Mouse (Mus musculus): ENCODE measurements around the gene Klrg2. TPM values are rescaled to one million over a fixed set of nuclear protein-coding genes. Genes with fewer than 3 reads are reported as not detected.

Klrg2 gene
- polyA plus RNA-seq, 1 experiment from 2014 or later: 0.14 TPM

GRCm38 (mm10) chr6:38624439-38624838 lies 12.6 kb downstream of the Klrg2 start:
- Histone ChIP-seq H3K4me2 (no peak overlapping the region), H3K36me3 (peaks cover 18% of the 10 kb centered on the region), H3K27ac (no peak overlapping the region), H3K4me1 (replicated peaks) (no peaks in the 10 kb centered on the region), H3K4me3 (no peak overlapping the region), H3K9ac (no peak overlapping the region), H3K27me3 (no peaks in the 10 kb centered on the region), H3K9me3 (no peaks in the 10 kb centered on the region)
- 80% methylated on average over 1 of the region's 1 CpGs for WGBS
- ATAC-seq (ENCODE audit: low FRiP score): no peak

- ATAC-seq (ENCODE audit: low FRiP score): no peak
- Histone ChIP-seq H3K36me3 (peaks cover 28% of the 10 kb centered on the region), H3K4me2 (no peak overlapping the region), H3K27me3 (no peaks in the 10 kb centered on the region), H3K4me3 (no peak overlapping the region), H3K9ac (no peak overlapping the region), H3K9me3 (no peaks in the 10 kb centered on the region), H3K27ac (no peak overlapping the region), H3K4me1 (replicated peaks) (no peaks in the 10 kb centered on the region)
- WGBS: 89% methylated on average over 2 of the region's 2 CpGs
These were observed 13.6 kb downstream of the Klrg2 start for GRCm38 (mm10) chr6:38623457-38623856.

GRCm38 (mm10) chr6:38622406-38622805 lies 14.6 kb downstream of the Klrg2 start:
- H3K27me3 ChIP-seq: no peaks in the 10 kb centered on the region
- H3K9ac ChIP-seq: no peak overlapping the region
- ATAC-seq (ENCODE audit: low FRiP score): no peak
- H3K4me1 ChIP-seq (replicated peaks): no peaks in the 10 kb centered on the region
- 97% methylated on average over 1 of the region's 1 CpGs for WGBS
- H3K9me3 ChIP-seq: 0 out of 2 replicates have a peak, but pooled peaks cover 7% of the 10 kb centered on the region
- H3K27ac ChIP-seq: no peak overlapping the region
- H3K4me3 ChIP-seq: no peak overlapping the region
- H3K36me3 ChIP-seq: peaks cover 37% of the 10 kb centered on the region
- H3K4me2 ChIP-seq: no peak overlapping the region

- H3K36me3 ChIP-seq: peaks cover 29% of the 10 kb centered on the region
- H3K9ac ChIP-seq: no peak overlapping the region
- H3K4me1 ChIP-seq (replicated peaks): no peaks in the 10 kb centered on the region
- no peaks in the 10 kb centered on the region for H3K27me3 ChIP-seq
- H3K27ac ChIP-seq: no peak overlapping the region
- WGBS: 79% methylated on average over 2 of the region's 2 CpGs
- no peak overlapping the region for H3K4me3 ChIP-seq
- no peaks in the 10 kb centered on the region for H3K9me3 ChIP-seq
- ATAC-seq (ENCODE audit: low FRiP score): no peak
- no peak overlapping the region for H3K4me2 ChIP-seq
These were observed 27.1 kb downstream of the Klrg2 start for GRCm38 (mm10) chr6:38609892-38610291.

- peaks cover 57% of the 10 kb centered on the region for H3K36me3 ChIP-seq
These were observed 39.6 kb downstream of the Klrg2 start for GRCm38 (mm10) chr6:38597481-38597880.

GRCm38 (mm10) chr6:38581711-38582110 lies 55.3 kb downstream of the Klrg2 start:
- peaks cover 32% of the 10 kb centered on the region for H3K36me3 ChIP-seq
- H3K9ac ChIP-seq: no peak overlapping the region
- ATAC-seq (ENCODE audit: low FRiP score): no peak
- no peaks in the 10 kb centered on the region for H3K4me1 ChIP-seq (replicated peaks)
- no peak overlapping the region for H3K4me2 ChIP-seq
- H3K27me3 ChIP-seq: no peaks in the 10 kb centered on the region
- WGBS: 91% methylated on average over 3 of the region's 3 CpGs
- no peaks in the 10 kb centered on the region for H3K9me3 ChIP-seq
- no peak overlapping the region for H3K4me3 ChIP-seq
- no peak overlapping the region for H3K27ac ChIP-seq

More at GRCm38 (mm10) chr6:38597481-38597880, 39.6 kb downstream of the Klrg2 start:
- Histone ChIP-seq H3K9me3 (no peaks in the 10 kb centered on the region), H3K27ac (no peak overlapping the region), H3K4me3 (no peak overlapping the region), H3K9ac (no peak overlapping the region), H3K4me2 (no peak overlapping the region), H3K4me1 (replicated peaks) (no peaks in the 10 kb centered on the region), H3K27me3 (no peaks in the 10 kb centered on the region)
- 91% methylated on average over 4 of the region's 4 CpGs for WGBS
- no peak for ATAC-seq (ENCODE audit: low FRiP score)

GRCm38 (mm10) chr6:38580112-38580857 lies 56.8 kb downstream of the Klrg2 start:
- Histone ChIP-seq H3K4me1 (replicated peaks) (no peaks in the 10 kb centered on the region), H3K27me3 (no peaks in the 10 kb centered on the region), H3K9me3 (no peaks in the 10 kb centered on the region), H3K4me2 (no peak overlapping the region), H3K4me3 (no peak overlapping the region), H3K27ac (no peak overlapping the region), H3K36me3 (peaks cover 24% of the 10 kb centered on the region), H3K9ac (no peak overlapping the region)
- no peak for ATAC-seq (ENCODE audit: low FRiP score)
- 96% methylated on average over 3 of the region's 3 CpGs for WGBS

GRCm38 (mm10) chr6:38576096-38576495 lies 60.9 kb downstream of the Klrg2 start:
- Histone ChIP-seq H3K9me3 (no peaks in the 10 kb centered on the region), H3K9ac (no peak overlapping the region), H3K36me3 (peaks cover 32% of the 10 kb centered on the region), H3K4me1 (replicated peaks) (no peaks in the 10 kb centered on the region), H3K27me3 (no peaks in the 10 kb centered on the region), H3K4me3 (no peak overlapping the region), H3K27ac (no peak overlapping the region), H3K4me2 (no peak overlapping the region)
- no peak for ATAC-seq (ENCODE audit: low FRiP score)
- 89% methylated on average over 2 of the region's 2 CpGs for WGBS

Other genes with a start within 250 kb of the Klrg2 start
- 25.6 and 27.8 TPM in 2 replicates for gene Ubn2, start 203.3 kb downstream of the Klrg2 start, polyA plus RNA-seq (2015; fragmentation: Nextera tagmentation; extraction: Ambion mirVana)
- 161 and 163 TPM in 2 replicates for gene Fmc1, start 103.7 kb downstream of the Klrg2 start, polyA plus RNA-seq (2015; fragmentation: Nextera tagmentation; extraction: Ambion mirVana)
- gene Luc7l2, start 85.9 kb downstream of the Klrg2 start, polyA plus RNA-seq (2015; fragmentation: Nextera tagmentation; extraction: Ambion mirVana): 42.4 and 47.3 TPM in 2 replicates
- gene Clec2l, start 25.8 kb upstream of the Klrg2 start, polyA plus RNA-seq (2015; fragmentation: Nextera tagmentation; extraction: Ambion mirVana): 8.9 and 11.2 TPM in 2 replicates
- gene Tbxas1, start 238.2 kb upstream of the Klrg2 start, polyA plus RNA-seq (2015; fragmentation: Nextera tagmentation; extraction: Ambion mirVana): 2.6 and 2.7 TPM in 2 replicates
- 39.6 and 42.1 TPM in 2 replicates for gene Hipk2, start 238.9 kb upstream of the Klrg2 start, polyA plus RNA-seq (2015; fragmentation: Nextera tagmentation; extraction: Ambion mirVana)

Data from hindbrain, embryonic 13.5 days (tissue).